Mouse (Mus musculus) neural tube, embryonic 15.5 days (tissue): ENCODE measurements at regions not wholly inside any gene's neighbourhood (a gene's known extent, or its start where the extent isn't known, plus 50 kb on each side); places are given as distances from the start of the nearest gene placed in this dataset.

ENCODE experiments used
- ATAC-seq: fragments of 200-750 bp; cut with Nextera tagmentation; 2 replicates; pipeline ENCODE4 v1.8.0; 2017; ENCODE audit warnings: mild to moderate bottlenecking, moderate TSS enrichment, moderate library complexity; ENCODE audit not compliant: low FRiP score
- H3K27ac ChIP-seq: fragments of 300-500 bp; sonication (generic); replicated peaks from 2 replicates; pipeline ENCODE4 v1.5.1; 2015; ENCODE audit warnings: mild to moderate bottlenecking, inconsistent platforms
- H3K27me3 ChIP-seq: fragments of 300-500 bp; sonication (generic); replicated peaks from 2 replicates; pipeline ENCODE4 v1.6.1; 2015; ENCODE audit warnings: inconsistent platforms
- H3K36me3 ChIP-seq: fragments of 300-500 bp; sonication (generic); 2 replicates; pipeline ENCODE4 v1.6.1; 2015; ENCODE audit warnings: inconsistent platforms
- H3K4me1 ChIP-seq: fragments of 300-500 bp; sonication (generic); 2 replicates; pipeline ENCODE4 v1.6.1; 2015; ENCODE audit warnings: inconsistent platforms
- H3K4me2 ChIP-seq: fragments of 300-500 bp; sonication (generic); 2 replicates; pipeline ENCODE4 v1.6.1; 2015; ENCODE audit warnings: inconsistent platforms, mild to moderate bottlenecking, moderate library complexity
- H3K4me3 ChIP-seq: fragments of 300-500 bp; sonication (generic); replicated peaks from 2 replicates; pipeline ENCODE4 v1.5.1; 2015; ENCODE audit warnings: mild to moderate bottlenecking, inconsistent platforms
- H3K9ac ChIP-seq: fragments of 300-500 bp; sonication (generic); replicated peaks from 2 replicates; pipeline ENCODE4 v1.6.1; 2015; ENCODE audit warnings: mild to moderate bottlenecking, inconsistent platforms
- H3K9me3 ChIP-seq: fragments of 300-500 bp; sonication (generic); replicated peaks from 2 replicates; pipeline ENCODE4 v1.6.1; 2016; ENCODE audit warnings: inconsistent platforms
- WGBS: fragments of 180-500 bp; shearing (Covaris S2); methylation state at CpG from one replicate; pipeline ENCODE4 v1.1.7; 2015; ENCODE audit warnings: mixed read lengths; 5-methylcytosine and 5-hydroxymethylcytosine counted together

DNA sequence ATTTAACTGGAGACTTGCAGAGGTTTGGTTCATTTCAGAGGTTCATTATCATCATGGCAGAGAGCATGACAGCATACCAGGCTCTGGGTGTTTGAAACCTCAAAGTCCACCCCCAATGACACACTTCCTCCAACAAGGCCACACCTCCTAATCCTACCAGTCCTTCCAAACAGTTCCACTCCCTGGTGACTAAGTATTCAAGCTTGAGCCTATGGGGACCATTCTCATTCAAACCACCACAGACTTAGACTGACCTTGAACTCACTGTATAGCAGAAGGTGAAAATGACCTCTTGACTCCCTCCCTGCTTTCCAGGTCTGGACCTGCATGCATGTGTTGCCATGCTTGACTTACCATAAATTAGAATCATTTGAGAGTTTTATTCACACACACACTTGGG is 87.6 kb upstream of the Foxn2 start:
- Histone ChIP-seq H3K27ac (no peak overlapping the region), H3K9ac (no peak overlapping the region), H3K4me3 (no peak overlapping the region), H3K27me3 (no peaks in the 10 kb centered on the region), H3K36me3 (no peaks in the 10 kb centered on the region), H3K9me3 (no peaks in the 10 kb centered on the region), H3K4me2 (no peak overlapping the region), H3K4me1 (peaks cover 5% of the 10 kb centered on the region; the same call in 1 of the 2 replicates)
- no peak for ATAC-seq

DNA sequence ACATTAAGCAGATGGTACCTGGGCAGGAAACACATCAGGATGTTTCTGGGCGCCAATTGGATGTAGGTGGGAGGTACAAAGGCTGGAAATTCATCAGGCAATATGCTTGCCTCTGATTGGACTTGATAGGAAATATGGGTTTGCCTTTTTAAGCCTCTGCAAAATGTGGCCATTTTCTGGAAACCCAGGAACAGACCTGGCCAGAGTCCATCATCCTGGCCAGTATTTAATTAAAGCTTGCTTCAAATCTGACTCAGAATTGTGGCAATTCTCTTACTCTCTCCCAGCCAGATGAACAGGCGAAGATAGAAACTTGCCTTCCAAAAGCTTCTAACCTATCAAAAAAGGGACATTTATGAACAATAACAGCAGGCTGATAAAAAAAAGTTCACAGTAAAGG is 79.3 kb upstream of the Foxn2 start:
- ATAC-seq = no peak
- H3K4me3 ChIP-seq = no peak overlapping the region
- H3K27me3 ChIP-seq = no peaks in the 10 kb centered on the region
- no peaks in the 10 kb centered on the region for H3K4me1 ChIP-seq
- no peak overlapping the region for H3K9ac ChIP-seq
- no peaks in the 10 kb centered on the region for H3K36me3 ChIP-seq
- 77% methylated on average over 2 of the region's 2 CpGs for WGBS
- H3K27ac ChIP-seq = no peak overlapping the region
- no peaks in the 10 kb centered on the region for H3K9me3 ChIP-seq
- no peak overlapping the region for H3K4me2 ChIP-seq

DNA sequence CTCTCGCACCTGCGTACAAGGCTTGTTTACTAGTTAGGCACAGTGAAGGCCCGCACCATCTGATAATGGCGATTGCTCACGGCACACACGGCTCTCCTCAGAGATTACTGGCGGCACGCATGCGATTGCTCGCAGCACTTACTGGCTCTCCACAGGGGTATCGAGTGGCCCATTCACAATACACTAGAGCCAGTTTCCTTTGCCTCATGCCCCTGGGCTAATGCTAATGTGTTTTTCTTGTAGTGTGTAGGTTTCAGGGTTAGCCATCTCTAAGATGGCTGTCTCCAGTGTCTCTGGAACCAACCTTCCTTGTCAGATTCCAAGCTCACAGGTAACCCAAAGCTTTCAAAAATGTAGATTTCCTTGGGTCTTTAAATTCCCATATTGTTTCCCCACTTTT is 78.1 kb upstream of the Foxn2 start:
- 73% methylated on average over 11 of the region's 11 CpGs for WGBS
- H3K27me3 ChIP-seq = no peaks in the 10 kb centered on the region
- no peak for ATAC-seq
- H3K9me3 ChIP-seq = no peaks in the 10 kb centered on the region
- H3K9ac ChIP-seq = no peak overlapping the region
- H3K36me3 ChIP-seq = no peaks in the 10 kb centered on the region
- H3K4me1 ChIP-seq = no peaks in the 10 kb centered on the region
- no peak overlapping the region for H3K4me3 ChIP-seq
- H3K4me2 ChIP-seq = no peak overlapping the region
- no peak overlapping the region for H3K27ac ChIP-seq

DNA sequence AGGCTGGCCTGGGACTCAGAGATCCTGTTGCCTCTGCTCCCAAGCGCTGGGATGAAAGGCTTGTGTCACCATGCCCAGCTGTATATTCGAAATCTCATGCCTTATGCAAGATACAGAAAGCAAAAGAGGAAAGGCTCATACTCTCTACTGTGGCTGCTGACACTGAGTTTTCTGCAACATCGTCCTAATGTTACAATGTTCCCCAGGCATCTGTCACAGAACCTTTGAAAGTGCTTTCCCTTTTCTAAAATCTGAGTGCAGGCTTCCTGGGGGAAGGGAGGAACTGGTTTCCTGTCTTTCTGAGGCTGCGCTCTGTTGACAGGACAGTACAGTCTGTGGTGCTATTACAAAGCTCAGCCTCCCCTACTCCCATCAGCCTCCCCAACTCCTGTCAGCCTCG is 72.6 kb upstream of the Foxn2 start:
- no peak overlapping the region for H3K4me2 ChIP-seq
- no peaks in the 10 kb centered on the region for H3K4me1 ChIP-seq
- 72% methylated on average over 5 of the region's 5 CpGs for WGBS
- ATAC-seq = no peak
- H3K4me3 ChIP-seq = no peak overlapping the region
- H3K9ac ChIP-seq = no peak overlapping the region
- no peaks in the 10 kb centered on the region for H3K9me3 ChIP-seq
- H3K27me3 ChIP-seq = no peaks in the 10 kb centered on the region
- H3K27ac ChIP-seq = no peak overlapping the region
- H3K36me3 ChIP-seq = no peaks in the 10 kb centered on the region

DNA sequence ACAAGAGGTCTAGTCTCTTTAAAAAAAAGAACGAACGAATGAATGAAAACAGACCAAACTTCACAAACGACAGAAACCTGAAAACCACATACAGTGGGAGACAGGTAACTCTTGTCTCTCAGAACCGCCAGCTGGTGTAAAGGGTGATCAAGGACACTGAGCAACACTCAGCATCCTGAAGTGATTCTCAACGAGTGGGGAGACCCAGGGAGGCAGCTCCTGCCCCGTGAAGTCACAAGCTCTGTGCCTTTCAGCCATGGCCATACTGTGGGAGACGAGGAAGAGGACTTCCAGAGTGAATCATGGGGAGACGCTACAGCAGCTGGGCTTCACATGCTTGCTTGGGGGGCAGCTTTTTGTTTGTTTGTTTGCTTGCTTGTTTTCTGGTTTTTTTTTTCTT is 70.5 kb upstream of the Foxn2 start:
- Histone ChIP-seq H3K9me3 (no peaks in the 10 kb centered on the region), H3K9ac (no peak overlapping the region), H3K36me3 (no peaks in the 10 kb centered on the region), H3K27me3 (no peaks in the 10 kb centered on the region), H3K27ac (no peak overlapping the region), H3K4me1 (no peaks in the 10 kb centered on the region), H3K4me3 (no peak overlapping the region), H3K4me2 (no peak overlapping the region)
- no peak for ATAC-seq
- 85% methylated on average over 8 of the region's 8 CpGs for WGBS

DNA sequence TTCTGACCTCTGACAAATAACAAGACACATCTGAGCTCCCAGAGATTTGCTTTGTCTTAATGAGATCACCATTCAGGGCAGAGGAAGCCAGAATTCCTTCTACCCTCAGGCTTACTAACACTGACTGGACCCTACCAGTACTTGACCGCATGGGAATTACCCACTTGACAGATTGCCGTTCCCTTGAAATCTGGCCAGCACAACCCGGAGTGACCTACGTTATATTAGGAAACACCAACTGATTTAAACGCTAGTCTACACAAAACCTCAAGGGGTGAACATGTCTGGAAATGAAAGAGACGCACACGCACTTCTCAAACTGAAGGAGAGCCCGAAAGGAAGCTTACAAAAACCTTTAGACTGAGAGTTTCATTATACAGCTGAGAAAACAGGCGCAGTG is 69.8 kb upstream of the Foxn2 start:
- Histone ChIP-seq H3K27ac (no peak overlapping the region), H3K9ac (no peak overlapping the region), H3K36me3 (no peaks in the 10 kb centered on the region), H3K4me2 (no peak overlapping the region), H3K4me1 (no peaks in the 10 kb centered on the region), H3K9me3 (no peaks in the 10 kb centered on the region), H3K27me3 (no peaks in the 10 kb centered on the region), H3K4me3 (no peak overlapping the region)
- ATAC-seq = no peak
- 76% methylated on average over 9 of the region's 9 CpGs for WGBS

DNA sequence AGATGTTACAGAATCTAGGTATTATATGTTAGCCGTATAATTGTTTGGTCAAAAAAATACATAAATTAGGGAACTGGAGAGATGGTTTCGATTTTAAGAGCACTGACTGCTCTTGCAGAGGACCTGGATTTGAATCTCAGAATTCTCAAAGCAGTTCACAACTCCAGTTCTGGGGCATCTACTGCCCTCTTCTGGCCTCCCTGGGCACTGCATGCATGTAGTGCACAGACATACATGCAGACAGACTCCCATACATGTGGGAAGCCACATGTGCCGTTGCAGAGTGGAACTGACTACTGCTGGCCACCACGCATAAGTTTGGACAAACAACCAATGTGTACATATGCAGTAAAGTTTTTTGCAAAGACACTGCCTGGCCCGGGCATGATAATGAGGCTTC is 62.0 kb upstream of the Foxn2 start:
- H3K4me1 ChIP-seq = no peaks in the 10 kb centered on the region
- H3K9ac ChIP-seq = no peak overlapping the region
- no peak overlapping the region for H3K4me3 ChIP-seq
- no peak for ATAC-seq
- H3K27ac ChIP-seq = no peak overlapping the region
- no peak overlapping the region for H3K4me2 ChIP-seq
- H3K36me3 ChIP-seq = no peaks in the 10 kb centered on the region
- H3K9me3 ChIP-seq = no peaks in the 10 kb centered on the region; the same call in 1 of the 2 replicates
- 93% methylated on average over 5 of the region's 5 CpGs for WGBS
- no peaks in the 10 kb centered on the region for H3K27me3 ChIP-seq

DNA sequence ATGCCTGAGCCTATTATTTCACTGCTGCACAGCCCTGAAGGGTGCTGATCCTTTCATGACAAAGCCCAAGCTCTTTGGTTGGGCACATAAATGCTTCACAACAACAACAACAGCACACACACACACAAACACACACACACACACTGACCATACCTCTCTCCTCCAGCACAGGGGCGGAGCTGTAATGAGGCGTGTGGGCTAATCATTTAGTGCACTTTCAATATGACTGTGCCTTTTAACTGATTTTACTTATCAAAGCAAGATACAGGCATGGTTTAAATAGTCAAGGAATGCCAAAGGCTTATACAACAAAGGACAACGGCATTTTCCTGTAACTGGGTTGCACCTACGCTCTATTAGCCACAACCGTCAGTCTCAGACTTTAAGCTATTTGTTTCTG is 61.1 kb upstream of the Foxn2 start:
- no peak overlapping the region for H3K4me2 ChIP-seq
- no peak overlapping the region for H3K27ac ChIP-seq
- H3K27me3 ChIP-seq = no peaks in the 10 kb centered on the region
- H3K4me3 ChIP-seq = no peak overlapping the region
- no peaks in the 10 kb centered on the region; the same call in 1 of the 2 replicates for H3K9me3 ChIP-seq
- no peak for ATAC-seq
- H3K36me3 ChIP-seq = no peaks in the 10 kb centered on the region
- 95% methylated on average over 5 of the region's 5 CpGs for WGBS
- no peak overlapping the region for H3K9ac ChIP-seq
- no peaks in the 10 kb centered on the region for H3K4me1 ChIP-seq

DNA sequence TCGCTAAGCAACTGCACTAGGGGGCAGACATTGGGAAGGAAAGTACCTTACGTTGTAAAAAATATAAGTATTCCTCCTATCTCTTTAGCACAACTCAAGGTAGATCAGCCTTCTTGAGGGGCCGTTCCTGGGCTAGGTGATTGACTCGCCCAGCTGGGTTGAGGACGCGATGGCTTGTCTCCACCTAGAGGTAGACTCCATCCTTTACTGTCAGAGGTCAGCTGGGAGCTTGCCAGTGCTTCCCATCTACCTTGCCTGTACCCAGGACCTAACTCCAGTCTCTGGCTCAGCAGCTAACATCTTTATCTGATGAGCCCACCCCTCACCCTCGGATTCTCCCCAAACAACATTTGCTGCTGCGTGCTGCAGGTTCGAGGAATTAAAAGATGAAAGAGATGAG is 59.4 kb upstream of the Foxn2 start:
- no peaks in the 10 kb centered on the region for H3K4me1 ChIP-seq
- WGBS = 66% methylated on average over 9 of the region's 9 CpGs
- H3K4me3 ChIP-seq = no peak overlapping the region
- H3K4me2 ChIP-seq = no peak overlapping the region
- no peak overlapping the region for H3K27ac ChIP-seq
- no peaks in the 10 kb centered on the region; the same call in 1 of the 2 replicates for H3K9me3 ChIP-seq
- H3K27me3 ChIP-seq = no peaks in the 10 kb centered on the region
- no peak overlapping the region for H3K9ac ChIP-seq
- ATAC-seq = no peak
- H3K36me3 ChIP-seq = no peaks in the 10 kb centered on the region

DNA sequence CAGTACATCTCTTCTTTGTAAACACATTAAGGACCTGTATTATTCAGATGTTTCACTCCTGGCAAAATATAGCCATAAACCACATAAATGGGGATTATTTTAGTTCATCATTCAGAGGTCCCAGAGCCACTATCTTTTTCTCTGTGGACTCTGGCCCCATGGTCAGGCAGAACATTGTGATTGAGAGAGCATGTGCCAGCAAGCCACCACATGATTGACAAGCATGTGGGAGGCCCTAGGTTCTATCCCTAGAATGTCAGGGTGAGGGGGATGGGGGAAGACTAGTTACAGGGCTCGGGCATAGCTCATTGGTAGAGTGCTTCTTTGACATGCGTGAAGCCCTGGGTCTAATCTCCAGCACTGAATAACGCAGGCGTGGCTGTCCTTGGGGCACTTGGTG is 57.1 kb upstream of the Foxn2 start:
- H3K9me3 ChIP-seq = no peaks in the 10 kb centered on the region; the same call in 1 of the 2 replicates
- no peak overlapping the region for H3K4me2 ChIP-seq
- H3K27ac ChIP-seq = no peak overlapping the region
- H3K27me3 ChIP-seq = no peaks in the 10 kb centered on the region
- no peak overlapping the region for H3K9ac ChIP-seq
- ATAC-seq = no peak
- 81% methylated on average over 4 of the region's 4 CpGs for WGBS
- no peaks in the 10 kb centered on the region for H3K36me3 ChIP-seq
- H3K4me1 ChIP-seq = no peaks in the 10 kb centered on the region
- no peak overlapping the region for H3K4me3 ChIP-seq

DNA sequence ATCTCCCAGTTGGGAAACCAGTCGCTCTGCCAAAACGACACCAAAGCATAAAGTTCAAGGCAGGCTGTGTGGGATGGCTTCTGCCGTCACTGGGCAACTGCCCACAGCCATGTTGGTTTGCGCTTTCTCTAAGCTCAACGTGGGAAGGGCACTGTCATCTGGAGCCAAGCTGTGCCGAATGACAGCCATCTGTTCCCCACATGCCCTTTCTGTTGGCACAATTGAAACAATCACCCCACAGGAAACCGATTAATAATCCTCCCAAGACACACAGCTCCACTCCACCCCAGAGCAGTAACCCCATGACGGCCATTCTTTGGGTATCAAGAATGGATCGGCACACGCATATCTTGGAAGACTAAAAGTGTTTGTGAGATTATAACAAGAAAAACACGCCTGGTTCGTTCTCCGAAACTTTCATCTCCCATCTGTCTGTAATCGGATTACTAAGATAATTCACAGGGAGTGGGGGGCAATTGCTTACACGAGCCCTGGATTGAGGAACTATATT is 52.0 kb upstream of the Foxn2 start:
- no peak overlapping the region for H3K9ac ChIP-seq
- 53% methylated on average over 15 of the region's 15 CpGs for WGBS
- no peaks in the 10 kb centered on the region for H3K36me3 ChIP-seq
- no peak overlapping the region for H3K4me3 ChIP-seq
- H3K27me3 ChIP-seq = no peaks in the 10 kb centered on the region
- H3K4me2 ChIP-seq = no peak overlapping the region
- H3K9me3 ChIP-seq = no peaks in the 10 kb centered on the region
- ATAC-seq = no peak
- H3K27ac ChIP-seq = no peak overlapping the region
- no peaks in the 10 kb centered on the region for H3K4me1 ChIP-seq

DNA sequence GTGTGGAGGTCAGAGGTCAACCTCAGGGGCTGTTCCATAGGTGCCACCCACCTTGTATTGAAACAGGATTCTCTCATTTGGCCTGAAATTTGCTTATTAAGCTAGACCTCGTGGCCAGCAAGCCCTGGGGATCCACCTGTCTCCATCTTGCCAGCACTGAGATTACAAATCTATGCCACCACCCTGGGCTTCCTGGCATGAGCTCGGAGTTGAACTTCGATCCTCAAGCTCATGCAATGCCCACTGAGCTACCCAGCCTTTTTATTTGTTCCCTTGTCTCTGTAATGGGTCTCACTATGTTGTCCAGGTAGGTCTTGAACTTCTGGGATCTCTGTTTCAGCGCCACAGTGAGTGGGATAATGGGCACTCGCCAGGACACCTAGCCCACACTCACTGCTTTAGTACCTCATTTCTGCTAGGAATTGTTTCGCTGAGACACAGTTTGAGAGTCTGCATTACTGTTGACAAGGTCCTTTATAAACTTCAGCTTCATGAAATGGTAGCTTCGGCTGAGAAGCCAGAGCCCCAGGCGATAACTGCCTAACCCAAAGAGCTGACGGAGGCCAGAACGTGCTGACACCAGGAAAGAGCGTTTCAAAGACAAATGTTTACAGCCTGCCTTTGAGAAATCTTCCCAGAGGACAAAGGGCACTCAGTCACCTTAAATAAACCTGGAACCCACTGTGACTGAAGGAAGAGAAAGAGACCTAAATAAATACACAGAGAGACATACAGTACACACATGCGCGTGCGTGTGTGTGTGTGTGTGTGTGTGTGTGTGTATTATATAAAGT is 50.6 kb upstream of the Foxn2 start:
- WGBS = 56% methylated on average over 14 of the region's 14 CpGs
- ATAC-seq = no peak

More for the DNA sequence above, 50.6 kb upstream of the Foxn2 start:
- Histone ChIP-seq H3K4me3 (no peak overlapping the region), H3K27ac (no peak overlapping the region), H3K4me2 (no peak overlapping the region), H3K9me3 (no peaks in the 10 kb centered on the region), H3K4me1 (no peaks in the 10 kb centered on the region), H3K27me3 (no peaks in the 10 kb centered on the region), H3K36me3 (no peaks in the 10 kb centered on the region), H3K9ac (no peak overlapping the region)
